Mouse (Mus musculus) stomach, postnatal 0 days (tissue): ENCODE measurements around the gene Rtn4rl2.

Experiments
- CTCF ChIP-seq: IDR thresholded peaks from 2 replicates; pipeline ENCODE4 v1.5.1; 2016; ENCODE audit warnings: antibody characterized with exemption, low read depth, mild to moderate bottlenecking, moderate library complexity
- EP300 ChIP-seq: optimal IDR thresholded peaks from 2 replicates; pipeline ENCODE3; 2016; ENCODE audit warnings: antibody characterized with exemption

- TF ChIP-seq CTCF = no peak
- no peak for TF ChIP-seq EP300
Observed at GRCm38 (mm10) chr2:84885084-84886055, 1.1 kb downstream of the Rtn4rl2 start.
